Mouse (Mus musculus): ENCODE measurements around the gene Kcnrg.
"Not testable (repeated sequence)": the region's sequence is repeated elsewhere in the genome, so short reads cannot be mapped to it uniquely, and the experiment has no call there.

Kcnrg gene

DNA sequence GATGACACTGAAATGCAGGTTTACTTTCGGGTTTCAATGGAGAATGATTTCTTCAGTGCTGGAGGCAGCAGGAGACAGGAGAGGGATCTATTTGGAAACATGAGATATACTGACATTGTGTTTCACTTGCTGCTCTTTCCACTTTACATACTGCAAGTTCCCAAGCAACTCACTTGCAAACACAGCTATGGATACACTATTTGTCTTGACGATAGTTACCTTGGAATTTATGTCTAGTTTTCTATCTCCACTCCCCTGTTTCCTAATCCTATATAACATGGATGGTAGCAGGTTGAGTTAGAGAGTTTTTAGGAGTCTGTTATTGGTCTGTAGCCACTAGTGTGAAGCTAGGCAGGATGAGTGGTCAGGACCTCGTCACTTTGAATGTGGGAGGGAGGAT, at the start of gene Kcnrg:
Gene Kcnrg (plus strand): TSS at position 301 of the 400 bp plus-strand sequence.
- DNase-seq, result no peak

DNA sequence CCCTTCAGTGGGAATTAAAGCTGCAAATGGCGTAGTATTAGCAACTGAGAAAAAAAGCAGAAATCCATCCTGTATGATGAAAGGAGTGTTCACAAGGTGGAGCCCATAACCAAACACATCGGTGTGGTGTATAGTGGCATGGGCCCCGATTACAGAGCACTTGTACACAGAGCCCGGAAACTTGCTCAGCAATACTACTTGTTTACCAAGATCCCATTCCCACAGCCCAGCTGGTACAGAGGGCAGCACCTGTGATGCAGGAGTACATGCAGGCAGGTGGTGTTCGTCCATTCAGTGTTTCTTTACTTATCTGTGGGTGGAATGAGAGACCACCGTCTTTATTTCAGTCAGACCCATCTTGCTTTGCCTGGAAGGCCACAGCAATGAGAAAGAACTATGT, 48.4 kb upstream of the Kcnrg start:
- no peak for DNase-seq

DNA sequence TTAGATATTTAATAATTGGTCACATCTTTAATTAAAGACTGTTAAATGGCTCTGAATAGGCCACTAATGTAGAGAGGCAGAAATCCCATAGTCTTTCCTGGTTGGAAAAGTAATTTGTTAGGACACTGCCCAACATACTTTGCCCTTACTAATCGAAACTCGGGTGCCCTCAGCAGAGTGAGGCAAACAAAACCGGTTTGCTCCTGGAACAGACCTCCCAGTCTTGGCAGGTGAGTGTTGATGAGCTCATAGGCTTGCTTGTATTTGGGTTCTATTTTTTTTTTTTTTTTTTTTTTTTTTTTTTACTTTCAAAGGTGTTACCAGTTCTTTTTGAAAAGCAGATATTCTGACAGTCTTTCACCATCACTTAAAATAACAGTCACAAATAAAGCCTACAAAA, 47.4 kb upstream of the Kcnrg start:
- DNase-seq, result no peak

GRCm38 (mm10) chr14:61566211-61566610, 41.0 kb upstream of the Kcnrg start:
- not testable (repeated sequence) for DNase-seq

GRCm38 (mm10) chr14:61569344-61569743, 37.9 kb upstream of the Kcnrg start:
- no peak for DNase-seq

- peak; percentile 92 to 96 for DNase-seq
These were observed 35.9 kb upstream of the Kcnrg start for GRCm38 (mm10) chr14:61571366-61571765.

- no peak for DNase-seq
These were observed 35.1 kb upstream of the Kcnrg start for GRCm38 (mm10) chr14:61572131-61572530.

DNA sequence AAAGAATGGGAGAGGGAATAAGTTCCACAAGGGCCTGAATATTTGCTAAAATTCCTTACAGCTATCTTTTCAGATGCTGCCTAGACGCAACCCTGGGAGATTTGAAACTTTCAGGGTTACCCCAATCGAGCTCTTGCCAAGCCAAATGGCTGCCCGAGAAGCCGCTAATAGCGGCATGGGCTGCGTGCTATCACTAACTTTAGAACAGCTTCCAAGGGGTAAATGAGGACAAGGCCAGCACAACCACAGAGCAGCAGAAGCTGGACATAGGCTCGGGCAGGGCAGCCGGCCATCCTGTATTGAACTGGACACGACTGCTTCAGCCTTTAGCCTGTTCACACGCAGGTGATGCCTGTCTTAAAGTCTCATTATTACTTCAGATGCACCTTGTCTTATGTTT, 32.2 kb upstream of the Kcnrg start:
- DNase-seq, result no peak

DNA sequence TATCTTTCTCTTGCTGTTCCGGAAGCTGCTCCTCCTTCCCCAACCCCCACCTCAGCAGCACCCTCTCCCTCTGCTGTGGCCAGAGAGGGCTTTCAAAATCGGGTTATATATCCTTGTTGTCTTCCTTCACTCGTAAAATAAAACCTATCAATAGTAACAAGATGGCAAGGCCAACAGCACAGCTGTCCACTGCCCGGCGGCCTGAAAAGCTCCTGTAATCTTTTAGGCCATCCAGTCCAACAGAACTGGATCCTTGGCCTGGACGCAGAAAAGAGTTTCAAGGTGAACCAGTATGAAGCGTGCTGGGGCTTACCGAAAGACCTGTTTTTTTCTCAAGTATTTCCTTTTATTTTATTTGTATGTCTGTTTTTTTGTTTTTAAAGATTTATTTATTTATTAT, 31.3 kb upstream of the Kcnrg start:
- DNase-seq, result no peak

- DNase-seq, result no peak
These were observed 17.8 kb upstream of the Kcnrg start for GRCm38 (mm10) chr14:61589288-61590065.

GRCm38 (mm10) chr14:61596719-61597426, 10.4 kb upstream of the Kcnrg start:
- DNase-seq, result no peak

- peak in 1 of 2 experiments; percentile 11 for DNase-seq
These were observed 9.3 kb upstream of the Kcnrg start, which contains the start of gene Trim13 for GRCm38 (mm10) chr14:61597968-61598367. TSS of gene Trim13 (plus strand) at chr14:61598247.

GRCm38 (mm10) chr14:61599057-61599806, 8.0 kb upstream of the Kcnrg start:
- DNase-seq, result peak; percentile 91 to 95

- no peak for DNase-seq
These were observed 5.9 kb upstream of the Kcnrg start for GRCm38 (mm10) chr14:61601348-61601747.

DNA sequence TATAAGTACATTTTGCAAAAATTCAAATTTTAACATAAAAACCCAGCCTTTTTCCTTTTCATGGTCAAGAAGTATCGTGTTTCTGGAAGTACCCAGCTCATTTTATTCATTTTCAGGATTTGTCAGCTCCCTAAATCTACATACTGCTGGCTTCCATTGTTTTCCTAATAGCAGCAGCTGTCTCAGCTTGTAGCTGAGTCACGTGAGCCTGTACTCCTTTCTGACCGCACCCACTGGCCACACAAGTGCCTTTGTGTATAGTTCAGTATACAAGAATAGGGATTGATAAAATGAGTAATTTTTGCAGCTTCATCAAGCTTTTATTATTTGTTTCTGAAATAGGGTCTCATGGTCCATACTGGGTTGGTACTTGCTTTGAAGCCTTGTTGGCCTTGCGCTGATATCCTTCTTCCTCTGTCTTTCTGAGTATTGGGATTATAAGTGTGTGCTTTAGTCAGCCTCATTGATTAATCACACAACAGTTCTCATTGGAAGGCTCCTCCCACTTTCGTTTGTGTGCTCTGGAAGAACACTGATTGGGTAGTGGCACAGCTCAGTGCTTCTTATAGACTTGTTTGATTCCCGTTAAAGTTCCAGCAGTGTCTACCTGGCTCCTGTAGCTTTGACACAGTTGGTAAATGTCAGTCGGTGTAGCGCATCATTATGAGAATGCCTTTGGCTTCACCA, 4.0 kb upstream of the Kcnrg start:
- no peak for DNase-seq

GRCm38 (mm10) chr14:61604081-61604480, 3.2 kb upstream of the Kcnrg start:
- no peak for DNase-seq

- DNase-seq, result not testable (repeated sequence)
These were observed 1.2 kb upstream of the Kcnrg start for GRCm38 (mm10) chr14:61606088-61606487.

GRCm38 (mm10) chr14:61611766-61612165, 4.5 kb downstream of the Kcnrg start:
- DNase-seq, result no peak

DNA sequence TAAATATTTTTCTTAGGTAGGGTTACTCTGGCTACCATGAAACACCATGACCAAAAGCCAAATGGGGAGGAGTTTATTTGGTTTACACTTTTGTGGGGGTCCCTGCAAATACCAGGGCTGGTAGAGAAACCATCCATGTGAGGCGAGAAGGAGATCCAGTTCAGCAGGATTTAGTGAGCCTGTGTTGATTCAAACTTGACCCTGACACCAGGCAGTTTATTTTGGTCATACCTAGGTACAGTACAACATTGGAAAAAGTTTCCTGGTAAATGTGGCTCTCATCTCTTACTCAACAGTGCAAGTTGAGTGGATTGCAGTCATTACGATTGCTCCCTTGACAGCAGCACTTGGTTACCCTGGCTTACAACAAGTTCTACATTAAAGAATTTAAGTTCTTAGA, 6.1 kb downstream of the Kcnrg start:
- DNase-seq, result no peak

- no peak for DNase-seq
These were observed 13.1 kb downstream of the Kcnrg start for GRCm38 (mm10) chr14:61620371-61620770.

DNA sequence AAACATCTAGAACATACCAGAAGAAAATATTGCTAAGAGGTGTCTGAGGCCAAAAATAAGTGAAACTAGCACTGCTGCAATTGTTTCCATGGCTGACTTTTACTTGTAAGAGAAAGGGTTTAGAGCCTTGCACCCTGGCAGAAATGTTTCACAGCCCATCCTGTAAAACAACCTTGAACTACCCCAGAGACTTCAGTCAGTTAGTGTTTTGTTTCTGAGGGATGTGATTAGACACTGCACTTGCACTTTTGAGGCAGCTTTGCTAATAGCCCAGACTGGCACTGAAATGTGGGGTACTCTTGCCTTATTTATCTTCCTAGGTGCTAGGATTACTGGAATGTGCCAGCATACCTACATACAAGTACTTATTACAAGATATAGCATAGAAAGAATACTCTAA, 28.7 kb downstream of the Kcnrg start:
- no peak for DNase-seq

DNA sequence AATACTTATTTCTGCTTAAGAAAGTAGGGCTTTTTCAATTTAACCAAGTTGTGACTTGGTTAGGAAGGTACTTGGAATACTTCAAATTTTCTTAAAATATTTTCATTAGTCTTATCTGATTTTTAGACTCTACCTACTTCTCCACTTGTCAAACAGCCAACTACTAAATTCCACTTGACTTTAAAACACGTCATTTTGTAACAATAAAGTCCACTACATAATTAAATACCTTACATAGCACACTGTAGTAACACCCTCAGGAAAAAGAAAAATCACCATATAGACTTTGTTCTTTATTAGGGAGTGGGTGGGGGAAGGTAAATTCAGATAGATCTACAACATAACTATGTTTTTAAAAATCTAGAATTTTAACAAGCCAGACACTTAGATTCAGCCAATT, 35.4 kb downstream of the Kcnrg start:
- DNase-seq, result no peak

DNA sequence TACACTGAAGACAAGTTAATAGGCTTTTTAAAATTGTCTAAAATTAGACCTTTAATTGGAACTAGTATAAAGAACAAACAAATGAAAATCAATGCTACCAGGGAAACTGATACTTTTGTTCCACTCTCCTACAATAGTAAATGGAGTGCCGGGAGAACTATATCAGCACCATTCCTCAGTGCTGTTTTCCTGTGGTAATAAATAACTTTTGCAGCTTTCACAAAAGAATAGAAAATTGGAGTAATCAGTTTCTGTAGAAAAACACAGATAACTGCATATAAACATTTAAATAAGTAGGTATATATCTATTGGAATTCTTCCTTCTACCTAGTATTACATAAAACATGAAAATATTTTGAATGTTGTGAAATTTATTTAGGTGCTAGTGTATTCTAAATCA, 38.3 kb downstream of the Kcnrg start:
- no peak for DNase-seq
